Mouse (Mus musculus) ES-E14 (cell line): ENCODE measurements around the gene Tigd4. TPM values are rescaled to one million over a fixed set of nuclear protein-coding genes. Genes with fewer than 3 reads are reported as not detected.

Experiments used
- DNase-seq: peaks from one replicate; pipeline ENCODE4 v3.0.0-alpha.2; 2013; ENCODE audit warnings: low read depth, low spot score
- H3K27ac ChIP-seq: 2 replicates; pipeline ENCODE4 v1.5.1; 2012; ENCODE audit warnings: low read depth, mild to moderate bottlenecking, low read length, moderate library complexity, mixed read lengths; ENCODE audit not compliant: poor library complexity, insufficient read depth, severe bottlenecking
- H3K36me3 ChIP-seq: 2 replicates; pipeline ENCODE4 v1.6.1; 2012; ENCODE audit warnings: mild to moderate bottlenecking, low read length, moderate library complexity, mixed read lengths; ENCODE audit not compliant: control insufficient read depth, poor library complexity, insufficient read depth, severe bottlenecking
- H3K4me1 ChIP-seq, 2 experiments: fragments of 150-350 bp in 1 of 2; sonication (generic) in 1 of 2; 2 replicates each; pipeline ENCODE4 v1.6.1; 2012; ENCODE audit warnings: low read length in 2 of 2, mild to moderate bottlenecking in 1 of 2, mixed read lengths in 1 of 2; ENCODE audit not compliant: control insufficient read depth in 2 of 2, insufficient read depth in 2 of 2, poor library complexity in 1 of 2
- H3K4me3 ChIP-seq, 2 experiments: fragments of 150-350 bp in 1 of 2; sonication (generic) in 1 of 2; 2 replicates each; pipeline ENCODE4 v1.5.1; 2012; ENCODE audit warnings: low read length in 2 of 2, low read depth in 1 of 2, mild to moderate bottlenecking in 1 of 2, mixed read lengths in 1 of 2; ENCODE audit not compliant: insufficient read depth in 1 of 2, poor library complexity in 1 of 2, severe bottlenecking in 1 of 2
- H3K9ac ChIP-seq: 2 replicates; pipeline ENCODE4 v1.6.1; 2012; ENCODE audit warnings: low read depth, mild to moderate bottlenecking, low read length, mixed read lengths; ENCODE audit not compliant: poor library complexity, insufficient read depth, severe bottlenecking
- H3K9me3 ChIP-seq: fragments of 150-350 bp; sonication (generic); 2 replicates; pipeline ENCODE4 v1.6.1; 2012; ENCODE audit warnings: low read depth, mild to moderate bottlenecking, low read length; ENCODE audit not compliant: control insufficient read depth, insufficient read depth
- CHD2 ChIP-seq: IDR thresholded peaks from 2 replicates; pipeline ENCODE4 v1.6.1; 2014; ENCODE audit warnings: mild to moderate bottlenecking, low read depth, low read length, inconsistent platforms
- HCFC1 ChIP-seq: IDR thresholded peaks from 2 replicates; pipeline ENCODE4 v1.6.1; 2012; ENCODE audit warnings: low read length, inconsistent platforms, borderline replicate concordance; ENCODE audit not compliant: insufficient read depth
- MAFK ChIP-seq: IDR thresholded peaks from 2 replicates; pipeline ENCODE4 v1.6.1; 2014; ENCODE audit warnings: mild to moderate bottlenecking, low read depth, low read length, inconsistent platforms; ENCODE audit not compliant: insufficient read depth
- ZC3H11A ChIP-seq: IDR thresholded peaks from 2 replicates; pipeline ENCODE4 v1.6.1; 2012; ENCODE audit warnings: low read depth, mild to moderate bottlenecking, inconsistent platforms, low read length, borderline replicate concordance
- ZNF384 ChIP-seq: IDR thresholded peaks from 2 replicates; pipeline ENCODE4 v1.6.1; 2012; ENCODE audit warnings: low read depth, low read length, inconsistent platforms
- in situ Hi-C, 2 experiments: fragments of 600-800 bp; cut with MboI; formaldehyde crosslinking; loops; one replicate each; pipeline ENCODE4 v1.15.1; 2025; ENCODE audit warnings: low sequenced_read_pairs in 2 of 2, inconsistent platforms in 1 of 2; ENCODE audit not compliant: unreplicated experiment in 2 of 2
- total RNA-seq: library from RNA; depleted of rRNA; stranded (reverse); fragments of 300-350 nt; gene quantifications from 2 replicates; pipeline ENCODE4 v1.2.3, GENCODE M21; 2012

Tigd4 gene
- total RNA-seq, 1 experiment, result not detected

- Histone ChIP-seq H3K4me1 (no peaks in the 10 kb centered on the region), H3K27ac (no peak overlapping the region), H3K9me3 (no peaks in the 10 kb centered on the region), H3K36me3 (no peaks in the 10 kb centered on the region), H3K9ac (no peak overlapping the region), H3K4me3 (no peak overlapping the region)
- in situ Hi-C loops, result no loop called here
- TF ChIP-seq ZNF384 (no peak), CHD2 (no peak), MAFK (no peak), HCFC1 (no peak), ZC3H11A (no peak)
- DNase-seq, result no peak
Measured at GRCm38 (mm10) chr3:84563415-84563814, 30.0 kb upstream of the Tigd4 start.

GRCm38 (mm10) chr3:84568540-84568939 is 24.8 kb upstream of the Tigd4 start:
- TF ChIP-seq HCFC1, result no peak
- TF ChIP-seq ZC3H11A, result no peak
- TF ChIP-seq ZNF384, result no peak
- no peak for TF ChIP-seq CHD2
- TF ChIP-seq MAFK, result no peak
- H3K9me3 ChIP-seq, result no peaks in the 10 kb centered on the region
- peaks cover 0 to 2% of the 10 kb centered on the region in 2 experiments; a peak in 1 of 4 replicates for H3K4me1 ChIP-seq
- H3K9ac ChIP-seq, result no peak overlapping the region
- in situ Hi-C loops, result no loop called here
- H3K36me3 ChIP-seq, result no peaks in the 10 kb centered on the region
- no peak for DNase-seq
- H3K4me3 ChIP-seq, result no peak overlapping the region
- H3K27ac ChIP-seq, result no peak overlapping the region

GRCm38 (mm10) chr3:84569587-84569986 is 23.8 kb upstream of the Tigd4 start:
- H3K9me3 ChIP-seq, result no peaks in the 10 kb centered on the region
- in situ Hi-C loops, result no loop called here
- TF ChIP-seq HCFC1, result no peak
- no peak overlapping the region for H3K27ac ChIP-seq
- DNase-seq, result no peak
- H3K4me3 ChIP-seq, result no peak overlapping the region
- no peak overlapping the region for H3K9ac ChIP-seq
- H3K4me1 ChIP-seq, result peaks cover 0 to 2% of the 10 kb centered on the region in 2 experiments; a peak in 1 of 4 replicates
- H3K36me3 ChIP-seq, result no peaks in the 10 kb centered on the region

- H3K27ac ChIP-seq, result no peak overlapping the region
- TF ChIP-seq ZNF384 (no peak), HCFC1 (no peak), CHD2 (no peak), MAFK (no peak), ZC3H11A (no peak)
- H3K4me1 ChIP-seq, result peaks cover 0 to 2% of the 10 kb centered on the region in 2 experiments; a peak in 1 of 4 replicates
- in situ Hi-C loops, result no loop called here
- H3K9ac ChIP-seq, result no peak overlapping the region
- no peak for DNase-seq
- no peak overlapping the region for H3K4me3 ChIP-seq
- H3K9me3 ChIP-seq, result no peaks in the 10 kb centered on the region
- H3K36me3 ChIP-seq, result no peaks in the 10 kb centered on the region
Measured at GRCm38 (mm10) chr3:84570501-84570900, 22.9 kb upstream of the Tigd4 start.

GRCm38 (mm10) chr3:84580716-84581115 is 12.7 kb upstream of the Tigd4 start:
- DNase-seq, result no peak
- in situ Hi-C loops, result no loop called here
- H3K9me3 ChIP-seq, result no peaks in the 10 kb centered on the region
- no peak overlapping the region for H3K9ac ChIP-seq
- H3K27ac ChIP-seq, result no peak overlapping the region
- peaks cover 2 to 5% of the 10 kb centered on the region in 2 experiments; a peak in 3 of 4 replicates for H3K4me1 ChIP-seq
- no peaks in the 10 kb centered on the region for H3K36me3 ChIP-seq
- no peak overlapping the region for H3K4me3 ChIP-seq
- TF ChIP-seq MAFK, result no peak
- TF ChIP-seq CHD2, result no peak
- TF ChIP-seq ZNF384, result no peak
- no peak for TF ChIP-seq ZC3H11A
- TF ChIP-seq HCFC1, result no peak
